Mouse (Mus musculus) telencephalon, adult 2 months (tissue): ENCODE data around the gene Psapl1.
"Not testable (repeated sequence)": the region's sequence is repeated elsewhere in the genome, so short reads cannot be mapped to it uniquely, and the experiment has no call there.

Source experiments
- DNase-seq: peaks from one replicate; pipeline ENCODE4 v3.0.0-alpha.2; 2011; ENCODE audit warnings: low read depth, low spot score

The Psapl1 gene

GRCm38 (mm10) chr5:36203421-36203820 is 400 bp upstream of the Psapl1 start:
- DNase-seq, result peak; percentile 78

DNA sequence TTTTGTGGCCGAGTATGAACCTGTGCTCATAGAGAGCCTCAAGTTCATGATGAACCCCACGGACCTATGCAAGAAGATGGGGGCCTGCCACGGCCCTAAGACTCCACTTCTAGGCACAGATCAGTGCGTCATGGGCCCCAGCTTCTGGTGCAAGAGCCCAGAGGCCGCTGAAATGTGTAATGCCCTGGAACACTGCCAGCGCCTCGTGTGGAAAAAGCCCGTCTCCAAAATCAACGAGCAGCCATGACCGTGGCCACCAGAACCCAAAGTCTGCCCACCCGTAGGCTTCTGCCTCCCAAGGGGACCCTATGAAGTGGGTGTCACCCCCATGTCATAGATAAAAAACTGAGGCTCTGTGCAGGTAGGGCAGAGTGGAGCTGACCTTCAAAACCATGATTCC is 1.6 kb downstream of the Psapl1 start:
- no peak for DNase-seq

DNA sequence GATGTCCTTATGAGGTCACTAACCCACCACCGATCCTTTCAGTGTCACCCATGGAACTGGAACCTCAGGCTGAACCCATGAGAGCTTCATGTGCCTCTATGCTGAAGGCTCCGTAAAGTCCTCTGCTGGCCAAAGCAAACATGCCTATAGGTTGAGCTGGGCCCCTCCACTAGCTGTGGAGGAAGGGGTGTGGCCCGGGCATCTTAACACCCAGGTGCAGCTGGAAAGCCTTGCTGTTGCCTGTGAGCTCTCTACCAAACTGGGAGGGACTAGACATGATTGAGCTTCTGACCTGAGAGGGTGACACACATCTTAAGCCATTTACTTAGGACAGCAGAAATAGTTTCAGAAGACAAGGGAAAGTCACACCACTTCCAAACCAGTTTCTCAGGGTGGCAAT is 5.0 kb downstream of the Psapl1 start:
- DNase-seq, result no peak

DNA sequence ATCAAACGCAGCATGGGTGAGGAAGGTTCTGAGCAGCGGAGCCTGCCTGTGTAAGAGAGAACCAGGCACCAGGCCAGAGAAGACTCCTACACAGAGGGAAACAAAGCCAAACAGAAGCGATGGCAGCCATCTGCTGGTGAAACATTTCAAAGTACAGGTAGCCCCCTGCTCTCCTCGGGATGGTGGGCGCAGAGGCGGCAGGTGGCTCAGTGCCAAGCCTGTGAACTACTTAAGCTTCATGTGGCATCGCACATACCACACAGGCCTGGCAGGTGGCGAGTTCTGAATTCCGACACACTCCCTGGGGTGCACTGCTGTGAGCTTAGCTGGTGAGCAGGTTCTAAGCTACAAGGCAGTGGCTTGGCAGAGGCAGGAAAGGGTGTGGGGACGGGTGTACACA is 9.5 kb downstream of the Psapl1 start:
- DNase-seq, result peak; percentile 95

DNA sequence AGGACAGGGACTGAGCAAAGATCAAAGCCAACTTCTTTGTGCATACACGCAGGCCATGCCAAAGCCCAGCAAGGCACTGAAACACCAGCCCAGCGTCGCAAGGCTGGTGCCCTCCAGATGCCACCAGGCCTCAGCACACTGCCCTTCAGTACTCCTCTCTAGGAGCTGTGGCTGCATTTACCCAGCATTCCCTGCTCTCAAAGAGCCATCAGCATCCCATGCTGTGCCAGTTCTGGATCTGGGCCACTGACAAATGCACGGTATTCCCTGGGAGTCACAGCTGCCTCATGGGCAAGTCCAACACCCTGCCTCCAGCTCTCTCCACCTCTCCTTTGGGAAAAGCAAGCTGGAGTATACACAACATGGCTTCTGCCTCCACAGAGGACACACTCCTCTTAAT is 16.3 kb downstream of the Psapl1 start:
- no peak for DNase-seq

- DNase-seq, result no peak
These were observed 16.8 kb downstream of the Psapl1 start for GRCm38 (mm10) chr5:36220626-36221025.

- DNase-seq, result no peak
These were observed 20.0 kb downstream of the Psapl1 start for GRCm38 (mm10) chr5:36223787-36224186.

DNA sequence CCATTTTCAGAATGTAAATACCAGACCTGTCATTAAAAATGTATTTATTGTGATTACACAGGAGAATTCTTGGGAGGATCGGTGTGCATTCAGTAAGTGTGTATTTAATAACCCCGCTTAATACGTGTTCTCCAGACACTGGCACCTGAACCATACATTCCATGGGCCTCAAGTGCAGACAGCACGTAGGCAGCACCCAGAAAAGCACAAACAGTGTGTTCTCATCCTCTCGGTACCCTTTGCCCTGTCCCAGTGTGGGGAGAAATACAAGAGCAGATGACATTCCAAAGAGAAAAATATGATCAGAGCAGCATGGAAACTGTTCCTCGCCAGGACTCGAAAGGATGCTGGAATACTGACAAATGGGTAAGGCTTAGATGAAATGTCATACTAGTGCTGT is 22.0 kb downstream of the Psapl1 start:
- no peak for DNase-seq

GRCm38 (mm10) chr5:36226296-36226695 is 22.5 kb downstream of the Psapl1 start:
- DNase-seq, result peak; percentile 91

GRCm38 (mm10) chr5:36228405-36229370 is 24.9 kb downstream of the Psapl1 start:
- DNase-seq, result no peak

DNA sequence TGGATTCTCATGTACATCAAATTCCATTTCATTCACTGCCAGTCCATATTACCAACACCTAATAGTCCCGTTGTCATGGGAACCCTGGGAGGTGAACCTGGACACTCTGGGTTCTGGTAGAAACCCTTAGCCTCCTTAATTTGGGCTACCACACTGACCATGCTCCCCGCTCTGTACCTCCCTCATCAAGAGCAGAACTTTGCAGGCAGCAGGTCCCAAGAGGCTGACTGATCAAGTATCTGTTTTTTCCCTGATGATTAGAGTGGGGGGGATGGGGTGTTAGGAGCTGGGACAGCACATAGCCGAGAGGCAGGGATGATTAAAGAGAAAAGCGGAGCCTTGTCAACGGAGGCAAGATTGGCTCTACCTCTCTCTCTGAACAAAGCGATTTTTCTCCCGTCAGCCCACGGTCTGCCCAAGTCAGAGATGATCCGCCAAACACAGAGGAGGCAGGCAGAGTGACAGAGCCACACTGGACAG is 26.5 kb downstream of the Psapl1 start:
- DNase-seq, result no peak

GRCm38 (mm10) chr5:36237526-36237925 is 33.7 kb downstream of the Psapl1 start:
- not testable (repeated sequence) for DNase-seq

DNA sequence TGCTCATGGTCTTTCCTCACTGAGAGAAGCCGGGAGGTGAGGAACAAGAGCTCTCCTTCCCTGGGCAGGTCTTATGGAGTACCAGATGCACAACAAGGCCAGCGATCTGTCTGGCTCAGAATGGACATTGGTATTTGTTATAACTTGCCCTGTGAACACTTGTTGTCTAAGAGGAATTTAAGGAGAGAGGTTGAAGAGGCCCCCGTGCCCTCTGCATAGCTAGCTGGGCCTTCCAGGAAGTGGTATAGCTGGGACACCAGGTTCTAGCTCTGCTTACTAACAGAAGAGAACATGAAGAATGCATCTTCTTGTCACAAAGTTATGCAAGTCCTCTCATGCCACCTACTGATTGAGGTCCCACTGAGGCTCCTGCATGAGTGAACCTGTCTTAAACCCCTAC is 44.2 kb downstream of the Psapl1 start:
- no peak for DNase-seq

- DNase-seq, result peak; percentile 51
These were observed 49.1 kb downstream of the Psapl1 start for GRCm38 (mm10) chr5:36252746-36253504.

DNA sequence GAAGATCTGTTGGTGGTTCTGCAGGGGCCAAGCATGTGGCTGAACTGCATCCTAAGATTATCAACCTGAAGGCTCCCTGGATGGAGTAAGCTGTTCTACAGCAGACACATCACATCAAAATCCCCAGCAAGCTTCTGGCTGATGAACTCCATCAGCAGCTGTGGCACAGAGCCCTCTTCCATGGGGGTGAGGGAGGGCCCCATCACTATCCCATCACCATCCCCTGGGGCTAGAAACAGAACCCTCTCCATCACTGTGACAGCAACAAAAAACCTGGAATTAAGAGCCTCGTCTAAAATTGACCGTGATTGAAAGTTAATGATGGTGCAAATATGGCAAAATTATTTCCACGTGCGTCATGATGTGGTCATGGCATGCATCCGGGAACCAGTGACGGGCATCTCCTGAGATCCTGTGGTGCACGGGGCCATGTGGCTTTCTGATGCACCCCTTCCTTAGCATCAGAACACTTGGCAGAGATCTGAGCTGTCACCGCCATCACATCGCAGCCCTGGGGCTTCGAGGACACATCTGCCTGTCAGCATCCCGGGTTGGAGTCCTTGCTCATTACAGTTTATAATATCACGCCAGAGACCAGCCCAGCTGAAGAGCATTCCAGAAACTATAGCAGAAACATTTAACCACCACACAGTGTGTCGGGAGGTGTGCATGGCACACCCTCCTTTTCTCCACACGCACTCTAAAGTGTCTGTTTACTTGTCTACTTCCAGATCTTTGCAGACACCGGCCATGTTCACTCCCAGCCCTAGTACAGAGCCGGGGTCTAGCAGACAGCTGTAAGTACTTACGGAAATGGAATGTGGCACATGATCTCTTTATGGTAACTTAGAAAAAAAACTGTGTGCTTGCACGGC is 51.1 kb downstream of the Psapl1 start:
- DNase-seq, result no peak
